ENCODE assay signal across 8 mouse cellular contexts in the genomic region with DNA sequence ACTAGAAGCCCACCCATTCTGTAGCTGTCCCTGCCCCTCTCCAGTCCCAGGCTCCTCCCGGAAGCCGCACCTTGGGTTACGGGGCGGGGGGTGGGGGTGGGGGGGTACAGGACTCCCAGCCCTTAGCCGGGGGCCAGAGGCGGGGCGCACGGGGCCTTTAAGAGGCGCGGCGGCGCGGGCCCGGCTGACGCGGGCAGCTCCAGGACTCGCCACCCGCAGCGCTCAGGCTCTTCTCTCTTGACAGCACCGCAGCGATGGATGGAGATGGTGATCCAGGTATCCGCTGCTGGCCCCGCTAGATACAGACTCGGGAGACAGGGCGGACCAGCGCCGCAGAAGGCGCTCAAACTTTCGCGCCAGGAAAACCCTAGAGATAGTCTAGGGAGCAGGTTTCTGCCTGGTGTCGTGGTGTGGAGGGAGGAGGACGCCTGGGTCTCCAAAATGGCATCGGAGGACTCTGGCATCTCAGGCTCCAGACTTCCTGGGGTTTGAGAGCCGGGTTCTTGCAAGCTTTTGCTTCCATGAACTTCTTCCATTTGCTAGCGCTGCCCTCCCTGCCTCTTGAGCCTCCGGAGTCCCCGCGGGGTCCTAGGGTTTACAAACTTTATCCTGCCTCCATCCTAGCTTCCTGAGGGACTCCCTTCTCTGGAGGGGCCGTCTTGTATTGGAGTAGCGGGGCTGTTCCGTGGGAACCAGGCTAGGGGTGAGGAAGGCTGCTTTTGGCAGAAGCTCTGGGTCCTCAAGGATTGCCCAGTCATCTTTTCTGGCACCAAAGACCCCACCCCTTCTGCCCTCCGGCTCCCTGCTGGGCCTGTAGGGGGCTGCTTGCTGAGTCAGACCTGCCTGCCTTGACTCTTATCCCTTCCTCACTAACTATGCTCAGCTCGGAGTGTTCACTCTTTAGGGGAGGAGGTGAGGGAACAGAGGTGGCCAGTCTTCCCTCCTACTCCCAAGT. TPM values are rescaled to one million over a fixed set of nuclear protein-coding genes. Genes with fewer than 3 reads are reported as not detected.
DNase-seq lines count a peak whose midpoint lies in the region; ATAC-seq and TF ChIP-seq lines count a peak whose summit lies in the region.

A gene (minus strand): TSS at position 47 of the 955 bp plus-strand sequence.
A gene (plus strand): TSS at position 186 of the 955 bp plus-strand sequence.

- peak within 1 kb of the TSS; percentile 66 for H3K27ac ChIP-seq in forebrain, embryonic 11.5 days (ENCODE audit: low read depth, low read length)
- peak within 1 kb of the TSS; percentile 97 for H3K27ac ChIP-seq in layer of hippocampus, adult 2 months
- no peak within 1 kb of the TSS for H3K27ac ChIP-seq in macrophage

- DNase-seq in adrenal gland, postnatal 10 days: peak; percentile 46
- DNase-seq in adrenal gland, adult 2 months: no peak
- DNase-seq in retina, embryonic 14.5 days (ENCODE audit: low spot score): peak; percentile 60
- DNase-seq in retina, postnatal 1 day: no peak
- peak; percentile 81 for DNase-seq in forebrain, embryonic 11.5 days (ENCODE audit: low spot score)
- peak in 1 of 2 experiments; percentile 48 for DNase-seq in layer of hippocampus, adult 2 months (ENCODE audit: low spot score in 2 of 2)
- DNase-seq in T-cell, adult 2 months (ENCODE audit: low spot score): no peak

- peaks cover 15% of the 10 kb centered on the region for H3K4me1 ChIP-seq in forebrain, embryonic 11.5 days (replicated peaks; ENCODE audit: control insufficient read depth, insufficient read depth, low read length)

- peaks cover 6% of the 10 kb centered on the region; the same call in 1 of the 2 replicates for H3K36me3 ChIP-seq in forebrain, embryonic 11.5 days (ENCODE audit: control insufficient read depth, insufficient read depth, low read length)
- no peaks in the 10 kb centered on the region for H3K36me3 ChIP-seq in macrophage (ENCODE audit: inconsistent target)

- peak within 1 kb of the TSS; percentile 75 for H3K4me3 ChIP-seq in forebrain, embryonic 11.5 days (ENCODE audit: low read depth, low read length)
- H3K4me3 ChIP-seq in layer of hippocampus, adult 2 months: peak within 1 kb of the TSS; percentile 90
- H3K4me3 ChIP-seq in macrophage (ENCODE audit: inconsistent target): peak within 1 kb of the TSS; percentile 37

- no peaks in the 10 kb centered on the region for H3K79me2 ChIP-seq in macrophage (ENCODE audit: inconsistent target)

- H3K9ac ChIP-seq in forebrain, embryonic 11.5 days (ENCODE audit: low read length): peak within 1 kb of the TSS; percentile 79

- ATAC-seq in forebrain, embryonic 11.5 days (replicated peaks; ENCODE audit: low FRiP score): no peak

- H3K4me2 ChIP-seq in forebrain, embryonic 11.5 days (ENCODE audit: low read depth, low read length, severe bottlenecking): peak within 1 kb of the TSS; percentile 94

- no peak for TF ChIP-seq CTCF in layer of hippocampus, adult 2 months (conservative IDR thresholded peaks at IDR 0.05)

- under 1% methylated on average over 43 of the region's 43 CpGs for WGBS in forebrain, embryonic 11.5 days
- 3% methylated on average over 32 of the region's 43 CpGs for WGBS in macrophage (ENCODE audit: missing documents)

- peaks cover 45% of the 10 kb centered on the region for H3K27me3 ChIP-seq in forebrain, embryonic 11.5 days (ENCODE audit: control insufficient read depth, insufficient read depth, low read length)

- H3K9me3 ChIP-seq in forebrain, embryonic 11.5 days (ENCODE audit: control insufficient read depth, low read length): no peaks in the 10 kb centered on the region

RNA-seq across cellular contexts. Expression of the first gene that starts in this region (rescaled TPM):
- total RNA-seq in adrenal gland, postnatal 10 days (2021): 1 to 10 TPM; 7.1 to 7.2 TPM
- 10 to 100 TPM; 11.4 to 16.3 TPM for total RNA-seq in adrenal gland, adult 2 months (2021)
- 20.4 and 26.5 TPM in 2 replicates for polyA plus RNA-seq in adrenal gland, adult 2 months (2012; rRNA removed)
- 44.9 and 45.0 TPM in 2 replicates for polyA plus RNA-seq in forebrain, embryonic 11.5 days (2014; fragmentation: Nextera tagmentation; extraction: Ambion mirVana)
- total RNA-seq in layer of hippocampus, adult 2 months (2021): 100 to 1,000 TPM; 136 to 141 TPM
- 10 to 100 TPM in 1 of 26 experiments, 1 to 10 TPM in 23, not detected in 2; 1.7 to 10.3 (median 3.9) TPM for total RNA-seq in macrophage (2018; cell fraction: chromatin; rRNA removed)
- total RNA-seq in macrophage (2018; cell fraction: cytosol; rRNA removed): 1 to 10 TPM; 1.3 to 3.9 (median 2.1) TPM
- 1 to 10 TPM; 1.1 to 6.2 (median 3.1) TPM for total RNA-seq in macrophage (2018; cell fraction: nucleus; rRNA removed)
- 1.5 to 3.2 TPM (median 1.7 TPM) in 3 replicates for polyA plus RNA-seq in macrophage (2018)

RNA-seq across cellular contexts. Expression of the second gene that starts in this region (rescaled TPM):
- 1 to 10 TPM; 2.3 to 3.3 TPM for total RNA-seq in adrenal gland, postnatal 10 days (2021)
- 1 to 10 TPM; 3.6 to 9.5 TPM for total RNA-seq in adrenal gland, adult 2 months (2021)
- 2.5 and 5.9 TPM in 2 replicates for polyA plus RNA-seq in adrenal gland, adult 2 months (2012; rRNA removed)
- polyA plus RNA-seq in forebrain, embryonic 11.5 days (2014; fragmentation: Nextera tagmentation; extraction: Ambion mirVana): 0.87 and 0.91 TPM in 2 replicates
- 100 to 1,000 TPM in 1 of 2 experiments, 10 to 100 TPM in 1; 99.8 to 106 TPM for total RNA-seq in layer of hippocampus, adult 2 months (2021)
- total RNA-seq in macrophage (2018; cell fraction: chromatin; rRNA removed): not detected
- not detected for total RNA-seq in macrophage (2018; cell fraction: cytosol; rRNA removed)
- total RNA-seq in macrophage (2018; cell fraction: nucleus; rRNA removed): not detected
- polyA plus RNA-seq in macrophage (2018): not detected in 3 replicates

Comparison
In these comparisons a context has a peak if more than half of its experiments do, and no peak if none do; other contexts are left out.
1. RNA of the first gene that starts in this region (total RNA-seq): 136 to 141 TPM in layer of hippocampus, adult 2 months; 11.4 to 16.3 TPM in adrenal gland, adult 2 months and 7.1 to 7.2 TPM in adrenal gland, postnatal 10 days; every median in the first group is over 4 times any median in the second.
2. RNA of the second gene that starts in this region (total RNA-seq): 99.8 to 106 TPM in layer of hippocampus, adult 2 months; 3.6 to 9.5 TPM in adrenal gland, adult 2 months and 2.3 to 3.3 TPM in adrenal gland, postnatal 10 days; every median in the first group is over 4 times any median in the second.
3. DNase-seq: peak in adrenal gland, postnatal 10 days (single experiment), retina, embryonic 14.5 days (single experiment) and forebrain, embryonic 11.5 days (single experiment); none in adrenal gland, adult 2 months (single experiment), retina, postnatal 1 day (single experiment) and T-cell, adult 2 months (single experiment).
4. H3K4me3 ChIP-seq: peak in every context shown above with its lines; median percentile 90 in layer of hippocampus, adult 2 months; 75 in forebrain, embryonic 11.5 days; 37 in macrophage.